Mouse (Mus musculus): ENCODE results near the gene H2-T22.
"Not testable (repeated sequence)": the region's sequence is repeated elsewhere in the genome, so short reads cannot be mapped to it uniquely, and the experiment has no call there.

H2-T22 gene

GRCm38 (mm10) chr17:36028879-36029619 lies 13.5 kb downstream of the H2-T22 start:
- DNase-seq: no peak

GRCm38 (mm10) chr17:36027663-36028062 lies 14.9 kb downstream of the H2-T22 start:
- DNase-seq: no peak

GRCm38 (mm10) chr17:36025901-36026300 lies 16.6 kb downstream of the H2-T22 start:
- no peak for DNase-seq

- no peak for DNase-seq
These were observed 17.4 kb downstream of the H2-T22 start for GRCm38 (mm10) chr17:36025197-36025596.

GRCm38 (mm10) chr17:36023710-36024654 lies 18.6 kb downstream of the H2-T22 start:
- peak; percentile 27 to 43 for DNase-seq

GRCm38 (mm10) chr17:36022922-36023321 lies 19.6 kb downstream of the H2-T22 start:
- no peak for DNase-seq

- DNase-seq: no peak
These were observed 20.4 kb downstream of the H2-T22 start for GRCm38 (mm10) chr17:36022098-36022497.

GRCm38 (mm10) chr17:36021309-36021708 lies 21.2 kb downstream of the H2-T22 start:
- no peak for DNase-seq

- peak; percentile 77 to 87 for DNase-seq
These were observed 22.1 kb downstream of the H2-T22 start, which contains the start of gene H2-T24 for GRCm38 (mm10) chr17:36020191-36021073. Gene H2-T24, minus strand, starts transcription at chr17:36020560.

- no peak for DNase-seq
These were observed 23.0 kb downstream of the H2-T22 start for GRCm38 (mm10) chr17:36019519-36019918.

GRCm38 (mm10) chr17:36018979-36019378 lies 23.6 kb downstream of the H2-T22 start:
- DNase-seq: no peak

GRCm38 (mm10) chr17:36017046-36017445 lies 25.5 kb downstream of the H2-T22 start:
- DNase-seq: no peak

GRCm38 (mm10) chr17:36014977-36015376 lies 27.6 kb downstream of the H2-T22 start:
- DNase-seq: no peak

GRCm38 (mm10) chr17:36004409-36004808 lies 38.1 kb downstream of the H2-T22 start:
- DNase-seq: not testable (repeated sequence)

- no peak for DNase-seq
These were observed 39.2 kb downstream of the H2-T22 start for GRCm38 (mm10) chr17:36003331-36003730.

- DNase-seq: no peak
These were observed 40.6 kb downstream of the H2-T22 start for GRCm38 (mm10) chr17:36001966-36002365.

GRCm38 (mm10) chr17:36001121-36001897 lies 41.2 kb downstream of the H2-T22 start:
- no peak for DNase-seq

- DNase-seq: no peak
These were observed 42.2 kb downstream of the H2-T22 start for GRCm38 (mm10) chr17:36000349-36000748.

GRCm38 (mm10) chr17:35999356-35999755 lies 43.2 kb downstream of the H2-T22 start:
- no peak for DNase-seq

GRCm38 (mm10) chr17:35998545-35999305 lies 43.8 kb downstream of the H2-T22 start:
- DNase-seq: no peak
